Mouse (Mus musculus) limb, embryonic 10.5 days (tissue): ENCODE data around the gene Slc27a5. TPM values are rescaled to one million over a fixed set of nuclear protein-coding genes. Genes with fewer than 3 reads are reported as not detected.
A peak's percentile ranks its signal among the peaks of the same experiment; 100 is the strongest.

Experiments
- DNase-seq: peaks from one replicate; pipeline ENCODE4 v3.0.0-alpha.2; 2017; ENCODE audit warnings: low spot score
- H3K27ac ChIP-seq: fragments of 300-500 bp; sonication (generic); 2 replicates; pipeline ENCODE4 v1.5.1; 2016; ENCODE audit warnings: mild to moderate bottlenecking
- H3K27me3 ChIP-seq: fragments of 300-500 bp; sonication (generic); 2 replicates; pipeline ENCODE4 v1.6.1; 2016; ENCODE audit warnings: low read depth, mild to moderate bottlenecking; ENCODE audit not compliant: poor library complexity, severe bottlenecking
- H3K36me3 ChIP-seq: fragments of 300-500 bp; sonication (generic); 2 replicates; pipeline ENCODE4 v1.6.1; 2016; ENCODE audit warnings: mild to moderate bottlenecking, moderate library complexity
- H3K4me1 ChIP-seq: fragments of 300-500 bp; sonication (generic); 2 replicates; pipeline ENCODE4 v1.6.1; 2016
- H3K4me3 ChIP-seq: fragments of 300-500 bp; sonication (generic); 2 replicates; pipeline ENCODE4 v1.5.1; 2016; ENCODE audit warnings: mild to moderate bottlenecking, moderate library complexity
- H3K9me3 ChIP-seq: fragments of 300-500 bp; sonication (generic); replicated peaks from 2 replicates; pipeline ENCODE4 v1.6.1; 2016; ENCODE audit warnings: mild to moderate bottlenecking
- WGBS: fragments of 180-500 bp; shearing (Covaris S2); methylation state at CpG from one replicate; pipeline ENCODE4 v1.1.7; 2016; 5-methylcytosine and 5-hydroxymethylcytosine counted together
- polyA plus RNA-seq: library from polyadenylated mRNA; unstranded; fragments of >200 nt; fragmentation: Nextera tagmentation; extraction: Ambion mirVana; gene quantifications from 2 replicates; pipeline ENCODE4 v1.2.1, GENCODE M21; 2016

Slc27a5 gene
- polyA plus RNA-seq, 1 experiment from 2014 or later, result not detected

DNA sequence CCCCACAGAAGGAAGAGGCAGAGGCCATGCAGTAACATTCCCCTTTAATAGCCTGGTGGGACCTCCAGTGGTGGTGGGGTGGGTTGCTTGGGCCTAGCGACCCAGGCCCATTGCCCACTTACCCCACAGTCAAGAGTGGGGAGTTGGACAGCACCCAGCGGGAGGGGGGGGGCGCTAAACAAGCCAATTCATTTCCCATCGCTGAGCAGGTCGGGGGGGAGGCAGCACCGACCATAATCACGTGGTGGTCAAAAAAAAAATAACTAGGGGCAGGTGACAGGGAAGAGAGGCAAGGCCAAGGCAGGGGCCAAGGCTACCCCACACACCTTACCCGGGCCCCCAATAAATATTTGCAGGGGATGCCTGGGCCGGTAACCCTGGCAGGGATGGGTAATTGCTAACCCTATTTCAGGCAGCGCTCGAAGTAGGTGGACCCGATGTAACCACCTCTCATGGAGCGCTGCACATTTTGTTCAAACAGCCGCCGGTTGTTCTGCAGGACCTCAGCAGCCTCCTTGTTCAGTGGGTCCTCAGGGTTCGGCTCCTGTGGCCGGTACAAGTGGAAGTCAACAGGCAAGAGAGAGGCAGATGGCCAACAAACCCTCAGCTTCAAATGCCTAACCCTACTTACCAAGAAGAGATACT is 37.3 kb upstream of the Slc27a5 start:
- no peak for DNase-seq
- H3K4me1 ChIP-seq, result peaks cover 48% of the 10 kb centered on the region
- H3K27ac ChIP-seq, result peak overlapping the region; percentile 86; the same call in 1 of the 2 replicates
- H3K36me3 ChIP-seq, result peaks cover 58% of the 10 kb centered on the region
- 89% methylated on average over 17 of the region's 17 CpGs for WGBS
- 0 out of 2 replicates have a peak, but pooled peaks cover under 1% of the 10 kb centered on the region for H3K27me3 ChIP-seq
- H3K4me3 ChIP-seq, result peak overlapping the region; percentile 63
- H3K9me3 ChIP-seq, result no peaks in the 10 kb centered on the region

DNA sequence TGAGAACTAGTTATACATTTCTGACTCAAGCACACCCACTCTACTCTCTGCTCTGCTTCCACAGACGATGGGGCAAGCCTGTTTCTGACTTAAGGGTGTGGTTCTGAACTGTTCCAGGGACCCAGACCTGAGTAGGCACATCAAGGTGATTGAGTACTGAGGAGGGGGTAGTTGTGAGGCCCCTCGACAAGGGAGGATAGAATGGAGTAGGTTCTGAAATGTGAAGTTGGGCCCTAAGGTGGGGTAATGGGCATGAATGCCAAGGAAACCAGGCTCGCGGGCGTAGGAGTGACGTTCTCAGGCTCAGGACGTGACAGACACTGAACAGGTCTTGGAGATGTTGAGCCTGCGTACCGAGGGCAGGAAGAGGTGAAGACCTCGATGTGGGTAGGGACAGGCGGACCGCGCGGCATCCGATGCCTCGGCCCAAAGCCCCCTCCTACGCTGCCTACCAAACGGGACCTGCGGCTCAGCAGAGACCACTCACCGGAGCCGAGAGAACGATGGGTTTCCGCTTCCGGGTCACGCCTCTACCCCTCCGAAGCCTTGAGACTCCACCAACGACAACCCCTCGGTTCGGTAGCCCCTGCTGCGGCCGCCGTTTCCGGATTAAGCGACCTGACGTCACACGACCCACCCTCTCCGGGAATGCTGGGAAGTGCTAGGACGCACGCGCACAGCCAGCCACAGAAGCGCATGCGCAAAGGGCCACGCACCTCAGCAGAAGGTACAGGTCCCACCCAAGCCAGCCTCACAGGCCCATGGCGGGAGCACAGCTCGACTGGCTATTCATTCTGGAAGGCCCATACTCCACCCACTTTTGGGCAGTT is 36.4 kb upstream of the Slc27a5 start, which contains the start of gene Chmp2a:
TSS of gene Chmp2a (minus strand) at position 660 of the 830 bp plus-strand sequence.
- Histone ChIP-seq H3K9me3 (no peaks in the 10 kb centered on the region), H3K4me3 (peak within 1 kb of the TSS; percentile 63), H3K4me1 (peaks cover 48% of the 10 kb centered on the region), H3K36me3 (peaks cover 68% of the 10 kb centered on the region), H3K27ac (peak within 1 kb of the TSS; percentile 86), H3K27me3 (no peaks in the 10 kb centered on the region)
- peak; percentile 99 for DNase-seq
- WGBS, result under 1% methylated on average over 45 of the region's 45 CpGs

GRCm38 (mm10) chr7:13033451-13034147 is 35.6 kb upstream of the Slc27a5 start:
- H3K9me3 ChIP-seq, result no peaks in the 10 kb centered on the region
- no peaks in the 10 kb centered on the region for H3K27me3 ChIP-seq
- DNase-seq, result no peak
- peak overlapping the region; percentile 86; the same call in 1 of the 2 replicates for H3K27ac ChIP-seq
- 51% methylated on average over 13 of the region's 13 CpGs for WGBS
- peaks cover 41% of the 10 kb centered on the region for H3K4me1 ChIP-seq
- H3K4me3 ChIP-seq, result peak overlapping the region; percentile 63
- peaks cover 75% of the 10 kb centered on the region for H3K36me3 ChIP-seq

GRCm38 (mm10) chr7:13032541-13032940 is 34.5 kb upstream of the Slc27a5 start:
- Histone ChIP-seq H3K27me3 (no peaks in the 10 kb centered on the region), H3K27ac (no peak overlapping the region), H3K9me3 (no peaks in the 10 kb centered on the region), H3K4me1 (peaks cover 40% of the 10 kb centered on the region), H3K36me3 (peaks cover 86% of the 10 kb centered on the region), H3K4me3 (0 out of 2 replicates have a peak overlapping the region, but pooled peaks have one; percentile 7)
- 98% methylated on average over 7 of the region's 7 CpGs for WGBS
- no peak for DNase-seq

GRCm38 (mm10) chr7:13031983-13032382 is 34.0 kb upstream of the Slc27a5 start:
- peaks cover 41% of the 10 kb centered on the region for H3K4me1 ChIP-seq
- H3K36me3 ChIP-seq, result peaks cover 92% of the 10 kb centered on the region
- no peak for DNase-seq
- 92% methylated on average over 2 of the region's 2 CpGs for WGBS
- no peak overlapping the region for H3K27ac ChIP-seq
- no peaks in the 10 kb centered on the region for H3K27me3 ChIP-seq
- H3K9me3 ChIP-seq, result no peaks in the 10 kb centered on the region
- H3K4me3 ChIP-seq, result no peak overlapping the region

DNA sequence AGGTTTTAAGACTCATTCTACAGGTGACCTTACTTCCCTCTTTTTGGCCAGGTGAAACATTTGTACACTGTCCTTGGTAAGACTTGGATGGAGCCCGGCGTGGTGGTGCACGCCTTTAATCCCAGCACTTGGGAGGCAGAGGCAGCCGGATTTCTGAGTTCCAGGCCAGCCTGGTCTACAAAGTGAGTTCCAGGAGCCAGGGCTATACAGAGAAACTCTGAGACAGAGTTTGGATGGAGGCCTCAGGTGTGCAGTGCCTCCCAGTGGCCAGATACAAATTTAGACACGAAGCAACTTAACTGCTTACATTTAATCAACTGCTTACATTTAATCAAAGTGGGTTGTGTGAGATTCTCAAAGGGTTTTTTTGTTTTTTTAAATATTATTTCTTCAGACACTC is 33.1 kb upstream of the Slc27a5 start:
- DNase-seq, result no peak
- H3K27ac ChIP-seq, result no peak overlapping the region
- no peak overlapping the region for H3K4me3 ChIP-seq
- peaks cover 40% of the 10 kb centered on the region for H3K4me1 ChIP-seq
- 81% methylated on average over 5 of the region's 5 CpGs for WGBS
- no peaks in the 10 kb centered on the region for H3K9me3 ChIP-seq
- peaks cover 96% of the 10 kb centered on the region for H3K36me3 ChIP-seq
- no peaks in the 10 kb centered on the region for H3K27me3 ChIP-seq

- no peaks in the 10 kb centered on the region for H3K9me3 ChIP-seq
- no peak overlapping the region for H3K27ac ChIP-seq
- no peak overlapping the region for H3K4me3 ChIP-seq
- WGBS, result 92% methylated on average over 4 of the region's 4 CpGs
- peaks cover 92% of the 10 kb centered on the region for H3K36me3 ChIP-seq
- DNase-seq, result no peak
- H3K4me1 ChIP-seq, result peaks cover 32% of the 10 kb centered on the region
- no peaks in the 10 kb centered on the region for H3K27me3 ChIP-seq
These were observed 31.0 kb upstream of the Slc27a5 start for GRCm38 (mm10) chr7:13028986-13029385.

- peaks cover 28% of the 10 kb centered on the region for H3K4me1 ChIP-seq
- no peaks in the 10 kb centered on the region for H3K27me3 ChIP-seq
- DNase-seq, result no peak
- H3K4me3 ChIP-seq, result peak overlapping the region; percentile 99
- 31% methylated on average over 4 of the region's 4 CpGs for WGBS
- peak overlapping the region; percentile 100 for H3K27ac ChIP-seq
- H3K36me3 ChIP-seq, result peaks cover 58% of the 10 kb centered on the region
- H3K9me3 ChIP-seq, result no peaks in the 10 kb centered on the region
These were observed 27.6 kb upstream of the Slc27a5 start for GRCm38 (mm10) chr7:13025511-13026112.

GRCm38 (mm10) chr7:13024805-13025204 is 26.8 kb upstream of the Slc27a5 start:
- Histone ChIP-seq H3K4me1 (peaks cover 28% of the 10 kb centered on the region), H3K36me3 (peaks cover 50% of the 10 kb centered on the region), H3K27me3 (no peaks in the 10 kb centered on the region), H3K4me3 (peak overlapping the region; percentile 99), H3K27ac (peak overlapping the region; percentile 100), H3K9me3 (no peaks in the 10 kb centered on the region)
- peak; percentile 85 for DNase-seq
- under 1% methylated on average over 43 of the region's 44 CpGs for WGBS

- H3K27ac ChIP-seq, result peak overlapping the region; percentile 100
- peak; percentile 96 for DNase-seq
- H3K27me3 ChIP-seq, result no peaks in the 10 kb centered on the region
- under 1% methylated on average over 95 of the region's 95 CpGs for WGBS
- H3K4me3 ChIP-seq, result peak overlapping the region; percentile 99
- peaks cover 28% of the 10 kb centered on the region for H3K4me1 ChIP-seq
- H3K36me3 ChIP-seq, result peaks cover 44% of the 10 kb centered on the region
- no peaks in the 10 kb centered on the region for H3K9me3 ChIP-seq
These were observed 26.1 kb upstream of the Slc27a5 start for GRCm38 (mm10) chr7:13023928-13024731.

DNA sequence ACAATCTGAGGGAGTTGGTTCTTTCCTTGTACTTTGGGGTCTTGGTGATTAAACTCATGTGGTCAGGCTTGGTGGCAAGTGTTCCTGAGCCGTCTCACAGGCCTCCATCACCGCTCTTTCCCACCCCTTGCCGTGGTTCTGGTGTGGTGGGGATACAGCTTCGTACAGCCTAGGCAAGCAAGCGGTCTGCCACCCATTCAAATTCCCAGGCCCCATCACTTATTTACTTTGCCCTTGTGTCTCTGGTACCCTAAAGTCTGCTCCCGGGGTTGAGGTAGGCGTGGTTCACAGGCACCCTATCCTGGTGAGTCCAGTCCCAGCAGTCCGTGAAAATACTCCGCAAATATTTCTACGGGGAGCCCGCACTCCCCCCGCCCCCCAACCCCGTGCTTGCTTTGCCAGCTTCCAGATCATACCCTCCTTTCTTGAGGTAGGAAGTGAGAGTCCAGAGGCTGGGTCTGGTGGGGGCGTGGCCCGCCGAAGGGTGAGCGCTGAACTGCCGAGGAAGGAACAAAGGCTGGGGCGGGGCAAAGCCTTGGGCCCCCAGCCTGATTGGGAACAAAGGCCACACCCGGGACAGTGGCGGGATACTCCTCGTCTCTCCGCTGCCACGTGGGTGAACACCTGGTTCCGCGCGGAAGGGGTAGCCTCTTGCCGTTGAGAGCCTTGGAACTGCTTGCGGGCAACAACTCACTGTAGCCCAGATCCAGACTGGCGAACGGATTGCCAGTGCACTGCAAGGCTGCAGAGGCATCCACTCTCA is 25.0 kb upstream of the Slc27a5 start:
- H3K4me3 ChIP-seq, result peak overlapping the region; percentile 99
- peak; percentile 96 for DNase-seq
- H3K9me3 ChIP-seq, result no peaks in the 10 kb centered on the region
- H3K4me1 ChIP-seq, result peaks cover 28% of the 10 kb centered on the region
- H3K27ac ChIP-seq, result peak overlapping the region; percentile 100
- H3K36me3 ChIP-seq, result peaks cover 32% of the 10 kb centered on the region
- WGBS, result 4% methylated on average over 31 of the region's 31 CpGs
- H3K27me3 ChIP-seq, result no peaks in the 10 kb centered on the region
